Mouse (Mus musculus) cortical plate, adult 2 months (tissue): ENCODE results near the gene Edil3. TPM values are rescaled to one million over a fixed set of nuclear protein-coding genes. Genes with fewer than 3 reads are reported as not detected.
"Not testable (repeated sequence)": the region's sequence is repeated elsewhere in the genome, so short reads cannot be mapped to it uniquely, and the experiment has no call there.

Experiments
- H3K27ac ChIP-seq: fragments of 200-500 bp; 2 replicates; pipeline ENCODE4 v1.5.1; 2012; ENCODE audit warnings: low read length, control low read depth, inconsistent platforms; ENCODE audit not compliant: insufficient read depth
- H3K4me1 ChIP-seq: fragments of 200-500 bp; 2 replicates; pipeline ENCODE4 v1.6.1; 2011; ENCODE audit warnings: low read length; ENCODE audit not compliant: control insufficient read depth, insufficient read depth
- H3K4me3 ChIP-seq: fragments of 200-500 bp; 2 replicates; pipeline ENCODE4 v1.5.1; 2011; ENCODE audit warnings: mild to moderate bottlenecking, low read length, control low read depth; ENCODE audit not compliant: insufficient read depth
- CTCF ChIP-seq: fragments of 200-500 bp; IDR thresholded peaks from 2 replicates; pipeline ENCODE4 v1.5.1; 2011; ENCODE audit warnings: mild to moderate bottlenecking, control low read depth, low read length; ENCODE audit not compliant: insufficient read depth; ENCODE audit errors: extremely low read depth
- POLR2A ChIP-seq: fragments of 200-500 bp; IDR thresholded peaks from 2 replicates; pipeline ENCODE4 v1.6.1; 2011; ENCODE audit warnings: mild to moderate bottlenecking, low read length, control low read depth; ENCODE audit not compliant: insufficient read depth; ENCODE audit errors: extremely low read depth
- polyA plus RNA-seq: library from polyadenylated mRNA; depleted of rRNA; stranded (reverse); fragments of >200 nt; gene quantifications from 2 replicates; pipeline ENCODE4 v1.2.3, GENCODE M21; 2012

Gene Edil3
- polyA plus RNA-seq, 1 experiment, result 62.2 TPM

DNA sequence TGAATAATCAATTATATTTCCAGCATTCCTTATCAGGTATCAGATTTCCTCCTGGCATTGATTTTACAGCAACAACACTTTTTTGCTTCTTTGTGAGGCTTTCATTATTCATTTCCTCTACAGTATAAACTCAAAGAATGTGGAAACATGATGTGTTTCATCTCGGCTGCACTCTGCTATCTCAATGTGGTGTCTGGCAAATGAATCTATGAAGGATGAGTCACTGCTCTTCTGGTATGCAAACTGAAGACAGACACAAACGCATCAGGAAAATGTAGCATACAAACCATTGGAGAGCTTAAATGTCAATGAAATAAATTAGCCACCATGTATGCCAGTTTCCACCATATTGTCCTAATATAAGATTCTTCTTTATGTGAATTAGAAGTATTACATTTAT lies 117.3 kb downstream of the Edil3 start:
- H3K27ac ChIP-seq, result no peak overlapping the region
- TF ChIP-seq POLR2A, result no peak
- TF ChIP-seq CTCF, result no peak
- no peak overlapping the region for H3K4me3 ChIP-seq
- H3K4me1 ChIP-seq, result no peaks in the 10 kb centered on the region

DNA sequence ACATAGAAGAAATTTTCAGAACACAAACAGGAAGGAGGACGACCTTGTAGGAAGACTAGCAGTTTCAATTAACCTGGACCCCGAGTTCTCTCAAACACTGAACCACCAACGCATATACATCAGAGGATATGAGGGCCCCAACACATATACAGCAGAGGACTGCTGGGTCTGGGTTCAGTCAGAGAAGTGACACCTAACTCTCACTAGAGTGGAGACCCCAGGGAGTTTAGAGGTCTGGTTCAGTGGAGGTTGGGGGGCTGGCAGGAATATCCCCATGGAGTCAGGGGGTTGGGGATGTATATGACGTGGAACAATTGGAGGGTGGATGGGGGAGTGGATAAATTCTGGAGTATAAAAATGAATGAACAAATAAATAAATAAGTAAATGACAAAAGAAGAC lies 151.1 kb downstream of the Edil3 start:
- H3K27ac ChIP-seq, result no peak overlapping the region
- TF ChIP-seq POLR2A (no peak), CTCF (no peak)
- no peaks in the 10 kb centered on the region for H3K4me1 ChIP-seq
- H3K4me3 ChIP-seq, result no peak overlapping the region

DNA sequence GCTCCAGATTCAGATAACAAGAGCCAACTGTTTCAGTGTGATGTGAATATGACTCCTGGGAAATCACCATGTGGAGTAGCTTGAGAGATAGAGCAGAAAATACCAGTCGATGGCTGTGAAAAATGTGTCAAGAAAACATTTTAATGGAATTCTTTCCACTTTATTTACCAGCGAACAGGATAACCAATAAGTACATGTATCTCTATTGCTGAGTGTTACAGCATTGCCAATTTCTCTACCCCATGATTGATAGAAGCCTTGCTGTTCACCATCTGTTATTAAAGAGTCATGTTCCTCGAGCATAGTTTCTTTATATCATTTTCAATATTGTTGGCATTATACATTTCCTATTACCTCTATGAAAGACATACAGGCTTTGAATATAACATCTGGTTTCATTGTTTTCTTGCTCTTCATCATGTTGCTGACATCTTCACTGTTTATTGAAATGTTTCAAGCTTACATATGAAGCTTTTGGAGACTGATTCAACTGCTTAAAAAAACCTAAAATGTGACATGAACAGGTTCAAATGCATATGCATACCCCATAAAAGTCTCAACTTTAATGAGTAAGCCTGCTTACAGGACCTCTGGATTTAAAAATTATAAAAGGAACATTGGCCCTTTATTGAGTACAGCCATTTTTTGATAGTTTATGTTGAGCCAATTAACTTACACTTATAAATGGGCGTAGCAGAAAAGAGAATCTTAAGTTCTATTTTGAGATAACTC lies 186.6 kb downstream of the Edil3 start:
- no peak overlapping the region for H3K4me3 ChIP-seq
- no peak for TF ChIP-seq POLR2A
- TF ChIP-seq CTCF, result no peak
- H3K4me1 ChIP-seq, result no peaks in the 10 kb centered on the region
- H3K27ac ChIP-seq, result no peak overlapping the region

DNA sequence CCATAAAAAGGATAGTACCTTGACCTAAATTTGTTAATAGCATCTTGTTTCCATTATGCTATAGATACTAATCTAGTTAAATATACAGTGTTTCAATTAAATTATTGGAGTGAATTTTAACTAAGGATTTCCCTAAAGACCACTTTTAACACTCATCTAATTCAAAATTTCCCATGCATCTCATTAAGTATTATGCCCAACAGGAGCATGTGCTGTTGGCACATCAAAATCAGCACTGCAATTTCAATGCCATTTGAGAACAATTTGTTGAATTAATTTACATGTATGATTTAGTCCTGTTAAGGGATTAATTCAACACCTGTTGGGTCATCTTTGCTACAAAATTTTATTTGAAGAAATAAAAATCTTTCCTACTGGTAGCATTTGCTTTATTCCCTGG lies 191.2 kb downstream of the Edil3 start:
- H3K4me1 ChIP-seq, result no peaks in the 10 kb centered on the region
- TF ChIP-seq POLR2A, result no peak
- TF ChIP-seq CTCF, result no peak
- no peak overlapping the region for H3K27ac ChIP-seq
- H3K4me3 ChIP-seq, result no peak overlapping the region

DNA sequence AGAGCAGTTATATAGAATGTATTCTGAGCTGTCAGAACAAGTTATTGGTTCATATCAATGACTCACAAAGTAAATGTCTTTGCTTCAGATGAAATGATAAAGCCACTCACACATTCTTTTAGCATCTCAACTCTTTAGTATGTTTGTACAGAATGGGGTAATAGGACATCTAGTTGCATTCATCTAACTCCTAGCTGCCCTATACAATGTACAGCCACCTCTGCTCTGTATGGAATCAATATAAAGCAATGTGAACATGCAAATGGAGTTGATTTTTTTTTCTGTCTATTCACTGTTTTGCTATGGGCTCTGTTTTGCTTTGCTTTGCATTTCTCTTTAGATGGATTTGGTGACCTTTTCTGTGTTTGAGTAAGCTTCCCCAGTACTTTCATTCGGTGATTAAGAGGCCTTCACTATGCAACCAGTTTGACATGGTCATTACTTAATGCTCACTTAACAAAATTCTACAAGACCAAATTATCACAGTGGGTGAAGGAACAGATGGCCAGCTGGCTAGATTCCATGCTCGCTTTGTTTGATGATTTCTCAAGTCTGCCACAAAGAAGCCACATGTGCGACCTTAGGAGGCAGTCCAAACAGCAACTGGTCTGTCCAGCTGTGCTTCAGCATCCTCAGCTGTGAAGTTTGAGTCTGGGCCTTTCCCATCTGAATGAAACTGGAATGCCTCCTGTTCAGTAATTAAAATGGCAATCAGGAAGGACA lies 208.7 kb downstream of the Edil3 start:
- H3K4me3 ChIP-seq, result no peak overlapping the region
- TF ChIP-seq POLR2A (no peak), CTCF (no peak)
- no peaks in the 10 kb centered on the region; the same call in 1 of the 2 replicates for H3K4me1 ChIP-seq
- H3K27ac ChIP-seq, result no peak overlapping the region

DNA sequence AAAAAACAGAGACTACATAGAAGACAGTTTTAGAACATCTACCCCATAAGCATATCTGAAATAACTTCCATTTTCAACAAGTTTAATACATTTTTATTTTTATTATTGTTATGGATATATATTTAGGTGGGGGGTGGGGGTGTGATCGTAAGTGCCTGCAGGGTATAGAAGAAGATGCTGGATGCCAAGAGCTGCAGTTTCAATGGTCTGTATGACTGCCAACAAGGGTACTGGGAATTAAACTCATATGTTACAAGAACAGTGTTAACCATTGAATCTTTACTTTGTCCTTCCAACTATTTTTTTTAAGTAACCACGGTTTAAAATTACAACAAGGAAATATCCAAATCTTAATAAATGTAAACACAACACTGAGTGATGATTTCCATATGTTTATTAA lies 214.4 kb downstream of the Edil3 start:
- no peak overlapping the region for H3K4me3 ChIP-seq
- TF ChIP-seq POLR2A (no peak), CTCF (no peak)
- H3K27ac ChIP-seq, result no peak overlapping the region

DNA sequence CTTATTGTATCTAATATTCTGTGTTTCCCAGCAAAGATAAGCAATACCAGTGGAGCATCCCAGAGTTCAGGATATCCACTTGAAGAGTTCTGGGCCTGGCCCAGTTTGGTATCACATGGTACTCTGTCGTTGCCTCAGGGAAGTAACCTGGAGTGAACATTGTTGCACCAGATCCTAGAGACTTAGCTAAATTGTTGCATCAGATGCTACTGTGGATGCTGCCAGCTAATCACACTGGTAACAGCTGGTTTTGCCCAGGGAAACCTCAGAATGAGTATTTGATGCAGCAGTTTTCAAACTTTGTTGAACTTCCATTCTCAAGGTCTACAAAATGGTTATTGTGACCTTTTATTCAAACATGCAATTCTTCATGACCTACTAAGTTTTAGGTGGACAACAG lies 220.2 kb downstream of the Edil3 start:
- Histone ChIP-seq H3K4me3 (no peak overlapping the region), H3K27ac (no peak overlapping the region)

More for the DNA sequence above, 214.4 kb downstream of the Edil3 start:
- H3K4me1 ChIP-seq, result no peaks in the 10 kb centered on the region; the same call in 1 of the 2 replicates

DNA sequence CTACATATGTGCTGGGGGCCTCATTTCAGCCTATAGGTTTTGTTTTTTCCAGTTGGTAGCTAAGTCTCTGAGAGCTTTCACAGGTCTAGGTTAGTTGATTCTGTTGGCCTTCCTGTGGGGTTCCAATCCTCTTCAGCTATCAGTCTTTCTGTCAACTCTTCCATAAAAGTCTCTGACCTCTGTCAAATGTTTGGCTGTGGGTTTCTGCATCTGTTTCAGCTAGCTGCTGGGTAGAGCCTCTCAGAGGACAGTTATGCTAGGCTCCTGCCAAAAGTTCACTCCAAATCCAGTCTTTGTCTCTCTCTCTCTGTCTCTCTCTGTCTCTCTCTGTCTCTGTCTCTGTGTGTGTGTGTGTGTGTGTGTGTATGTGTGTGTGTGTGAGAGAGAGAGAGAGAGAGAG lies 248.9 kb downstream of the Edil3 start:
- H3K4me3 ChIP-seq, H3K27ac ChIP-seq, H3K4me1 ChIP-seq: not testable (repeated sequence)

More for the DNA sequence above, 220.2 kb downstream of the Edil3 start:
- TF ChIP-seq CTCF (no peak), POLR2A (no peak)
- H3K4me1 ChIP-seq, result no peaks in the 10 kb centered on the region

DNA sequence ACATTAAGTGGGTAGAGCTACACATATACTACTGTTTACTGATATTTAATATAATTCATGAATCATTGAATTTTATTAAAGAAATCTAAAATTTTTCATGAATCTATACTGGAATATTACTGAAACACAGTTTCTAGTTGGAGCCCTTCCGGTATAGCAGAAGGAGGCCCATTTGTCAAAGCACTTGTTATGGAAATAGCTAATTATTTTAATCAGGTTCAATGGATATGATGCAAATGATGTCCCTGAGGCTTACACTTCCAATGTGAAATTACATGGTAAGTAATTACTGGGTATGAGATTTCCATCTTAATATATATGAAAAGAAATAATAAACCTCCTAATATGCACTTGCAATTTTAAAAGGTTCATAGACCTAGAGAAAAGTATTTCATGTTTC lies 254.9 kb downstream of the Edil3 start:
- Histone ChIP-seq H3K4me1 (no peaks in the 10 kb centered on the region), H3K27ac (no peak overlapping the region), H3K4me3 (no peak overlapping the region)
- TF ChIP-seq POLR2A (no peak), CTCF (no peak)

DNA sequence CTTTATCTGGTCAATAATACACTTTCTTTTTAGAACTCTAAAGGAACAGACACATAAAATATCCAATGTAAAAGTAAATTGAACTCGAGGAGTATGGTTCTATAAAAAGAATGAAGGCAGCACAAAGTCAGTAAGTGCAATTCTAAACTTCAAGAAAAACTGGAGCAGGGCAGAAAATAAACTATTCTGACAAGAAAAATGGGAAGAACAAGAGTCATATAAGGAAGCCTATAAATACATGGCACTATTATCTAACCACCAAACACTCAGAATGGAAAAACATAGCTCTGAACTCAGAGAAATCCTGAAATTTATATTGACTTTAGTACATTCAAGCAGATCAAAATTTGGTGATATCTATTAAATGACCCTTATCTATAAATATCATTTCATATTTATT lies 284.6 kb downstream of the Edil3 start:
- H3K4me3 ChIP-seq, result no peak overlapping the region
- no peaks in the 10 kb centered on the region; the same call in 1 of the 2 replicates for H3K4me1 ChIP-seq
- no peak for TF ChIP-seq POLR2A
- TF ChIP-seq CTCF, result no peak
- no peak overlapping the region for H3K27ac ChIP-seq
